Mouse (Mus musculus) heart, postnatal 0 days (tissue): ENCODE measurements around the gene Clk2. TPM values are rescaled to one million over a fixed set of nuclear protein-coding genes. Genes with fewer than 3 reads are reported as not detected.

Source experiments
- ATAC-seq: fragments of 200-750 bp; cut with Nextera tagmentation; 2 replicates; pipeline ENCODE4 v1.8.0; 2017; ENCODE audit warnings: low read depth, moderate number of reproducible peaks, moderate library complexity; ENCODE audit not compliant: insufficient read depth
- DNase-seq: peaks from one replicate; pipeline ENCODE4 v3.0.0-alpha.2; 2016; ENCODE audit warnings: low spot score
- H3K27ac ChIP-seq: fragments of 300-500 bp; sonication (generic); 2 replicates; pipeline ENCODE4 v1.5.1; 2014; ENCODE audit warnings: low read depth, mild to moderate bottlenecking
- H3K27me3 ChIP-seq: fragments of 300-500 bp; sonication (generic); 2 replicates; pipeline ENCODE4 v1.6.1; 2014; ENCODE audit warnings: low read length, mixed read lengths; ENCODE audit not compliant: control insufficient read depth, insufficient read depth
- H3K36me3 ChIP-seq: fragments of 300-500 bp; sonication (generic); replicated peaks from 2 replicates; pipeline ENCODE4 v1.6.1; 2014; ENCODE audit warnings: low read length, mixed read lengths; ENCODE audit not compliant: control insufficient read depth, insufficient read depth
- H3K4me1 ChIP-seq: fragments of 300-500 bp; sonication (generic); 2 replicates; pipeline ENCODE4 v1.6.1; 2014; ENCODE audit warnings: antibody characterized with exemption; ENCODE audit not compliant: control insufficient read depth, insufficient read depth
- H3K4me2 ChIP-seq: fragments of 300-500 bp; sonication (generic); 2 replicates; pipeline ENCODE4 v1.6.1; 2014; ENCODE audit warnings: low read depth, mild to moderate bottlenecking, low read length, moderate library complexity
- H3K4me3 ChIP-seq: fragments of 300-500 bp; sonication (generic); 2 replicates; pipeline ENCODE4 v1.5.1; 2014; ENCODE audit warnings: low read depth, low read length
- H3K9ac ChIP-seq: fragments of 300-500 bp; sonication (generic); replicated peaks from 2 replicates; pipeline ENCODE4 v1.6.1; 2014; ENCODE audit warnings: low read depth, low read length, mixed read lengths
- H3K9me3 ChIP-seq: fragments of 300-500 bp; sonication (generic); replicated peaks from 2 replicates; pipeline ENCODE4 v1.6.1; 2016; ENCODE audit warnings: low read length; ENCODE audit not compliant: control insufficient read depth
- CTCF ChIP-seq: IDR thresholded peaks from 2 replicates; pipeline ENCODE4 v1.5.1; 2016; ENCODE audit warnings: antibody characterized with exemption, control low read depth, low read depth
- EP300 ChIP-seq: IDR thresholded peaks from 2 replicates; pipeline ENCODE4 v1.6.1; 2016; ENCODE audit warnings: antibody characterized with exemption, low read depth
- WGBS: fragments of 180-500 bp; shearing (Covaris S2); extraction: QIAGEN DNeasy Blood & Tissue Kit; methylation state at CpG from one replicate; pipeline ENCODE4 v1.1.7; 2014; 5-methylcytosine and 5-hydroxymethylcytosine counted together
- polyA plus RNA-seq: library from polyadenylated mRNA; unstranded; fragments of >200 nt; fragmentation: Nextera tagmentation; extraction: Ambion mirVana; gene quantifications from 2 replicates; pipeline ENCODE4 v1.2.1, GENCODE M21; 2015
- total RNA-seq: library from RNA; depleted of rRNA; stranded (reverse); fragments of >200 nt; gene quantifications from 2 replicates; pipeline ENCODE4 v1.2.3, GENCODE M21; 2014; ENCODE audit warnings: low replicate concordance

Gene Clk2
- total and polyA plus RNA-seq, 2 experiments from 2014 or later, result 8.5 to 22.7 TPM

DNA sequence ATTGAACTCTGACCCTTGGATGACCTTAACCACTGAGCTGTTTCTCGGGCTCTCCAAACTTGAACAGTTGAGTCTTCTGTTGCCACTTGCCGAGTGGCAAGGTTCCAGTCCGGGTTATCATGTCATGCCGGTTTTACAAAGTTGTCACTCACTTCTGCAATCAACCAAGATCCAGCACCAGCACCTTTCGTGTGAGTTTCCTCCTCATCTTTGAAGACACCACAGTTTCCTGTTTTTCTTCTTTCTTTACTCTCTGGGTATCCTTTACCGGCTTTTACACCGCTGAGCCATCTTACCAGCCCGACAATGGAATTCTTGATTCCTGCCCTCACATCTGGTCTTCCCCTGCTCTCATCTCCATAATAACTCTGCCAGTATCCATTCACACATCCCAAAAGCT lies 25.8 kb downstream of the Clk2 start:
- Histone ChIP-seq H3K4me1 (0 out of 2 replicates have a peak, but pooled peaks cover under 1% of the 10 kb centered on the region), H3K9ac (no peak overlapping the region), H3K4me2 (no peak overlapping the region), H3K36me3 (no peaks in the 10 kb centered on the region), H3K27me3 (no peaks in the 10 kb centered on the region), H3K27ac (peak overlapping the region; percentile 23; the same call in 1 of the 2 replicates), H3K9me3 (no peaks in the 10 kb centered on the region), H3K4me3 (no peak overlapping the region)
- TF ChIP-seq EP300 (no peak), CTCF (no peak)
- ATAC-seq, result no peak
- 66% methylated on average over 8 of the region's 8 CpGs for WGBS
- DNase-seq, result no peak

DNA sequence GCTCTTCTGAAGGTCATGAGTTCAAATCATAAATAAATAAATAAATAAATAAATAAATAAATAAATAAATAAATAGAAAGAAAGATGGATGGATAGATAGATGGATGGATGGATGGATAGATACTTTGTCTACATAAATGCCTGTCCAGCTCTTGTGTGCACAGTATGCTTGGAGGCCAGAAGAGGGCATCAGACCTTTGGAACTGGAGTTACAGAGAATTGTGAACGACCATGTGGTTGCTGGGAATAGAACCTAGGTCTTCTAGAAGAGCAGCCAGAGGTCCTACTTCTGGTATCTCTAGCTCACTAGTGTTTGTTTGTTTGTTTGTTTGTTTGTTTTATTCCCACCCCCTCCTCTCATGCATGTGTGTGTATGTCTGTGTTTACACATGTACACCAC lies 28.8 kb downstream of the Clk2 start:
- Histone ChIP-seq H3K36me3 (no peaks in the 10 kb centered on the region), H3K27me3 (no peaks in the 10 kb centered on the region), H3K4me2 (no peak overlapping the region), H3K27ac (no peak overlapping the region), H3K9me3 (no peaks in the 10 kb centered on the region), H3K9ac (no peak overlapping the region), H3K4me3 (no peak overlapping the region), H3K4me1 (peaks cover 6% of the 10 kb centered on the region; the same call in 1 of the 2 replicates)
- TF ChIP-seq EP300 (no peak), CTCF (no peak)
- DNase-seq (no peak), ATAC-seq (no peak)
- WGBS, result 78% methylated on average over 1 of the region's 1 CpGs

DNA sequence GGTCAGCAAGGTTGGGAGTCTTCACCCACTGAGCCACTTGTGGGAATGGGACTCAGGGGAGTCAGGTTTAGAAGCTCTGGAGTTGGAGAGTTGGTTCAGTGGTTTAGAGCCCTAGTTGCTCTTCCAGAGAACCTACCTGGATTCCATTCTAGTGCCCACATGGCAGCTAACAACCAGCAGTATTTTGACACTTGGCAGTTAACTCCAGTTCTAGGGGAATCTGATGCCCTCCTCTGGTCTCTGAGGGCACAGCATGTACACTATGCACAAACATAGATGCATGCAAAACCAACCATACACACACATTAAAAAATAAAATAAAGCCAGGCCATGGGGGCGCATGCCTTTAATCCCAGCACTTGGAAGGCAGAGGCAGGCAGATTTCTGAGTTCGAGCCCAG lies 29.3 kb downstream of the Clk2 start:
- DNase-seq, result no peak
- Histone ChIP-seq H3K4me3 (no peak overlapping the region), H3K27me3 (no peaks in the 10 kb centered on the region), H3K9me3 (no peaks in the 10 kb centered on the region), H3K4me1 (peaks cover 6% of the 10 kb centered on the region; the same call in 1 of the 2 replicates), H3K4me2 (no peak overlapping the region), H3K9ac (no peak overlapping the region), H3K36me3 (no peaks in the 10 kb centered on the region), H3K27ac (no peak overlapping the region)
- TF ChIP-seq EP300 (no peak), CTCF (peak; percentile 40)
- WGBS, result 83% methylated on average over 2 of the region's 2 CpGs
- no peak for ATAC-seq

DNA sequence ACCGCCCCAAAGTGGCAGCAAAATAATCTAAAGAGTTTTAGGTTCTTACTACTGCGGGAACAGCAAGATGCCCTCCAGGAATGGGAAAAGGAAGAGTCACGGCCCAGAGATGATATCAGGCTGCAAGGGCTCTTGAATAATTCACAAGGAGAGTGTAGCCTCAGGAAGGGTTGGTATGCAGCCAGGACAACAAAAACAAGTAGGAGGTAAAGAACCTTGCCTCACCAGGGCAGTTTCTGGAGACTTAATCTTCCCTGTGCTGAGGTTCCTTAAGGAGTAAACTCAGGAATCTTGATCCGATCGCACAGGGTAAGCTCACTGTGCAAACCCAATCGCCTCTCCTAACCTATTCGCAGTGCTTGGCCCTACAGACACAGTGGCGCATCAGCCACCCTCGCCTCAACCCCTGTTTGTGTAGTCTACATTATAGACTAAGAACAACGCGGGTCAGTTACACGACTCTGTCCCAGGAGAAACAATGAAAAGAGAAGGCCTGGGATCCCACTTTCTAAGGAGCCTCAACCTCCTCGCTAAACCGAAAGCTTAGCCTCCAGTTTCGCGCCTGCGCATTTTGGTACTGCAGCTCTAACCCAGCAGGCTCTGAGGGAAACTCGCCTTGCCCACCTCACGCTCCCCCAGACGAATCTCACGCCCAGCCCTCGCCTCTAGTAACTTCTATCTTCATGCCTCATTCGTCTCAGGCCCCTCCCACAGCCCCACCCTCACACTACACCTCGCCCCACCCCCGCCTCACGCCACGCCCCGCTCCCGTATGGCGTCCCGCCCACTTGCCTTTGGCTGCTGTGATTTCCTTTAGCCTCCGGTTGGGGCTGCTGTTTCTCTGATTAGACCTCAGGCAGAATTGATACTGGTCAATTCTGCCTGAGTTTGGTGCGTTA lies 31.6 kb downstream of the Clk2 start:
- H3K4me2 ChIP-seq, result peak overlapping the region; percentile 71
- peak overlapping the region; percentile 57 for H3K4me3 ChIP-seq
- peak overlapping the region; percentile 65 for H3K9ac ChIP-seq
- H3K9me3 ChIP-seq, result no peaks in the 10 kb centered on the region
- no peaks in the 10 kb centered on the region for H3K36me3 ChIP-seq
- H3K27me3 ChIP-seq, result no peaks in the 10 kb centered on the region
- 6% methylated on average over 33 of the region's 33 CpGs for WGBS
- ATAC-seq (peak; percentile 96), DNase-seq (peak; percentile 94)
- H3K4me1 ChIP-seq, result peaks cover 6% of the 10 kb centered on the region; the same call in 1 of the 2 replicates
- TF ChIP-seq CTCF (peak; percentile 51), EP300 (no peak)
- peak overlapping the region; percentile 78 for H3K27ac ChIP-seq

DNA sequence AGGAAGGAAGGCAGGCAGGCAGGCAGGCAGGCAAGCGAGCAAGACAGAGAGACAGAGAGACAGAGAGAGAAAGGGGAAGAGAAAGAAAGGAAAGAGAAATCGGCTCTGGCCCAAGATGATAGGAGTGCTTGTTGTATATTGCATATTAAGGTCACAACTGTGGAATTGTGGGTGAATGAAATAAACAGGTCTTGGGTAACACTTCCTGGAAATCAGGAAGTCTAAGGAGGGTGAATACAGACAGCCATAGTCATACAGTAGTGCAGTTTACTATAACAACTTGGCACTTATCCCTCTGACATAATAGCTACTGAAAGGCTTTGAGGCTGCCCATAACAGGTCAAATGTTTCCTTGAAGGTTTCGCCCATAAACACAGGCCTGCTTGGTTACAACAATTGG lies 35.2 kb downstream of the Clk2 start:
- TF ChIP-seq CTCF (no peak), EP300 (no peak)
- no peak overlapping the region for H3K9ac ChIP-seq
- 50% methylated on average over 3 of the region's 3 CpGs for WGBS
- H3K27ac ChIP-seq, result no peak overlapping the region
- no peaks in the 10 kb centered on the region for H3K9me3 ChIP-seq
- H3K27me3 ChIP-seq, result no peaks in the 10 kb centered on the region
- H3K4me2 ChIP-seq, result no peak overlapping the region
- peaks cover 11% of the 10 kb centered on the region for H3K4me1 ChIP-seq
- H3K4me3 ChIP-seq, result no peak overlapping the region
- H3K36me3 ChIP-seq, result peaks cover 7% of the 10 kb centered on the region; the same call in 1 of the 2 replicates
- ATAC-seq (no peak), DNase-seq (no peak)
